8 mouse cellular contexts compared by ENCODE assay signal in genomic region chr14:8242388-8242920, GRCm38 (mm10). TPM values are rescaled to one million over a fixed set of nuclear protein-coding genes. Genes with fewer than 3 reads are reported as not detected.
A peak's percentile ranks its signal among the peaks of the same experiment; 100 is the strongest.
DNase-seq lines count a peak whose midpoint lies in the region; ATAC-seq and TF ChIP-seq lines count a peak whose summit lies in the region.

No protein-coding gene starts in this region.

- no peak overlapping the region for H3K4me2 ChIP-seq in intestine, embryonic 15.5 days (replicated peaks)
- no peak overlapping the region for H3K4me2 ChIP-seq in limb, embryonic 14.5 days (replicated peaks; ENCODE audit: low read depth, low read length, severe bottlenecking)
- no peak overlapping the region for H3K4me2 ChIP-seq in neural tube, embryonic 11.5 days (ENCODE audit: low read depth)

- no peaks in the 10 kb centered on the region for H3K9me3 ChIP-seq in forebrain, embryonic 10.5 days
- no peaks in the 10 kb centered on the region for H3K9me3 ChIP-seq in intestine, embryonic 15.5 days
- no peaks in the 10 kb centered on the region for H3K9me3 ChIP-seq in limb, embryonic 14.5 days (ENCODE audit: control insufficient read depth, low read length)
- no peaks in the 10 kb centered on the region for H3K9me3 ChIP-seq in neural tube, embryonic 11.5 days (ENCODE audit: control insufficient read depth, low read length)

- no peaks in the 10 kb centered on the region for H3K27me3 ChIP-seq in forebrain, embryonic 10.5 days (ENCODE audit: poor library complexity, severe bottlenecking)
- H3K27me3 ChIP-seq in intestine, embryonic 15.5 days (replicated peaks) = no peaks in the 10 kb centered on the region
- no peaks in the 10 kb centered on the region for H3K27me3 ChIP-seq in limb, embryonic 14.5 days (ENCODE audit: control insufficient read depth, insufficient read depth, low read length)
- H3K27me3 ChIP-seq in neural tube, embryonic 11.5 days (ENCODE audit: control insufficient read depth, insufficient read depth, low read length) = no peaks in the 10 kb centered on the region

- H3K4me3 ChIP-seq in forebrain, embryonic 10.5 days = no peak overlapping the region
- H3K4me3 ChIP-seq in intestine, embryonic 15.5 days (replicated peaks) = no peak overlapping the region
- no peak overlapping the region for H3K4me3 ChIP-seq in limb, embryonic 14.5 days (replicated peaks; ENCODE audit: low read length)
- H3K4me3 ChIP-seq in neural tube, embryonic 11.5 days (ENCODE audit: low read depth, low read length) = no peak overlapping the region

- WGBS in forebrain, embryonic 10.5 days = 55% methylated on average over 5 of the region's 5 CpGs
- 61% methylated on average over 5 of the region's 5 CpGs for WGBS in intestine, embryonic 15.5 days
- WGBS in limb, embryonic 14.5 days = 59% methylated on average over 5 of the region's 5 CpGs
- WGBS in neural tube, embryonic 11.5 days = 52% methylated on average over 5 of the region's 5 CpGs

- ATAC-seq in intestine, embryonic 15.5 days = peak; percentile 73
- no peak for ATAC-seq in limb, embryonic 14.5 days (ENCODE audit: low FRiP score, low read depth)
- ATAC-seq in neural tube, embryonic 11.5 days (ENCODE audit: insufficient read depth, low FRiP score, low TSS enrichment) = peak; percentile 35; the same call in 1 of the 2 replicates

- no peak for TF ChIP-seq POLR2A in limb, embryonic 14.5 days (IDR thresholded peaks at IDR 0.05; ENCODE audit: borderline replicate concordance, extremely low read depth, insufficient read depth, insufficient read length)

- peak overlapping the region; percentile 53; the same call in 1 of the 2 replicates for H3K27ac ChIP-seq in forebrain, embryonic 10.5 days
- no peak overlapping the region for H3K27ac ChIP-seq in intestine, embryonic 15.5 days
- H3K27ac ChIP-seq in limb, embryonic 14.5 days (replicated peaks; ENCODE audit: low read depth, low read length) = no peak overlapping the region
- H3K27ac ChIP-seq in neural tube, embryonic 11.5 days (ENCODE audit: low read depth, low read length) = no peak overlapping the region

- H3K4me1 ChIP-seq in forebrain, embryonic 10.5 days = peaks cover 12% of the 10 kb centered on the region
- 0 out of 2 replicates have a peak, but pooled peaks cover 3% of the 10 kb centered on the region for H3K4me1 ChIP-seq in intestine, embryonic 15.5 days (replicated peaks)
- H3K4me1 ChIP-seq in limb, embryonic 14.5 days (ENCODE audit: control insufficient read depth, insufficient read depth, low read length) = no peaks in the 10 kb centered on the region
- no peaks in the 10 kb centered on the region for H3K4me1 ChIP-seq in neural tube, embryonic 11.5 days (ENCODE audit: control insufficient read depth, insufficient read depth, low read length)

- DNase-seq in adrenal gland, postnatal 14 days = peak; percentile 43
- no peak for DNase-seq in adrenal gland, adult 8-10 months
- DNase-seq in brain, adult 2 months (ENCODE audit: low read depth, low spot score) = peak; percentile 78
- DNase-seq in forebrain, embryonic 10.5 days (ENCODE audit: extremely low spot score, low spot score) = peak; percentile 36
- peak; percentile 41 for DNase-seq in limb, embryonic 14.5 days (ENCODE audit: low spot score)
- peak; percentile 32 for DNase-seq in neural tube, embryonic 11.5 days (ENCODE audit: low spot score)
- no peak for DNase-seq in gastrocnemius, adult 8-10 months (ENCODE audit: low spot score in 2 of 2)

- H3K9ac ChIP-seq in intestine, embryonic 15.5 days = no peak overlapping the region
- H3K9ac ChIP-seq in limb, embryonic 14.5 days (ENCODE audit: low read depth, low read length, severe bottlenecking) = no peak overlapping the region
- no peak overlapping the region for H3K9ac ChIP-seq in neural tube, embryonic 11.5 days (ENCODE audit: low read length)

- no peaks in the 10 kb centered on the region for H3K36me3 ChIP-seq in forebrain, embryonic 10.5 days (replicated peaks)
- no peaks in the 10 kb centered on the region for H3K36me3 ChIP-seq in intestine, embryonic 15.5 days
- H3K36me3 ChIP-seq in limb, embryonic 14.5 days (ENCODE audit: control insufficient read depth, insufficient read depth, low read length) = no peaks in the 10 kb centered on the region
- H3K36me3 ChIP-seq in neural tube, embryonic 11.5 days (ENCODE audit: control insufficient read depth, insufficient read depth, low read length) = no peaks in the 10 kb centered on the region

RNA-seq across cellular contexts. Expression of gene Acox2, which starts 16.7 kb away (rescaled TPM):
- 2.2 and 30.4 TPM in 2 replicates for total RNA-seq in adrenal gland, postnatal 14 days (2021)
- total RNA-seq in adrenal gland, adult 8-10 months (2022) = under 1 TPM in 3 of 4 experiments, not detected in 1; 0.21 to 0.46 (median 0.26) TPM
- polyA plus RNA-seq in forebrain, embryonic 10.5 days (2016; fragmentation: Nextera tagmentation; extraction: Ambion mirVana) = not detected in 2 replicates
- 0.88 and 0.91 TPM in 2 replicates for polyA plus RNA-seq in intestine, embryonic 15.5 days (2015; fragmentation: Nextera tagmentation; extraction: Ambion mirVana)
- 0.05 and 0.41 TPM in 2 replicates for polyA plus RNA-seq in limb, embryonic 14.5 days (2012; rRNA removed)
- polyA plus RNA-seq in limb, embryonic 14.5 days (2014; fragmentation: Nextera tagmentation; extraction: Ambion mirVana) = not detected in 2 replicates
- 0.20 TPM in 1 of 2 replicates, not detected in the other for polyA plus RNA-seq in neural tube, embryonic 11.5 days (2014; fragmentation: Nextera tagmentation; extraction: Ambion mirVana)
- total RNA-seq in gastrocnemius, adult 8-10 months (2022) = under 1 TPM in 2 of 4 experiments, not detected in 2; 0.56 to 0.99 TPM

RNA-seq across cellular contexts. Expression of gene Kctd6, which starts 28.5 kb away (rescaled TPM):
- total RNA-seq in adrenal gland, postnatal 14 days (2021) = 12.3 and 15.4 TPM in 2 replicates
- total RNA-seq in adrenal gland, adult 8-10 months (2022) = 10 to 100 TPM; 15.1 to 22.2 (median 18.1) TPM
- 2.8 and 3.1 TPM in 2 replicates for polyA plus RNA-seq in forebrain, embryonic 10.5 days (2016; fragmentation: Nextera tagmentation; extraction: Ambion mirVana)
- 11.2 and 12.4 TPM in 2 replicates for polyA plus RNA-seq in intestine, embryonic 15.5 days (2015; fragmentation: Nextera tagmentation; extraction: Ambion mirVana)
- polyA plus RNA-seq in limb, embryonic 14.5 days (2012; rRNA removed) = 11.2 and 12.3 TPM in 2 replicates
- polyA plus RNA-seq in limb, embryonic 14.5 days (2014; fragmentation: Nextera tagmentation; extraction: Ambion mirVana) = 15.8 and 19.5 TPM in 2 replicates
- 15.5 and 17.8 TPM in 2 replicates for polyA plus RNA-seq in neural tube, embryonic 11.5 days (2014; fragmentation: Nextera tagmentation; extraction: Ambion mirVana)
- total RNA-seq in gastrocnemius, adult 8-10 months (2022) = 10 to 100 TPM in 1 of 4 experiments, 1 to 10 TPM in 3; 7.7 to 10.4 (median 8.2) TPM

Comparison
In these comparisons a context has a peak if more than half of its experiments do, and no peak if none do; other contexts are left out.
1. DNase-seq: peak in adrenal gland, postnatal 14 days (single experiment), brain, adult 2 months (single experiment), forebrain, embryonic 10.5 days (single experiment), limb, embryonic 14.5 days (single experiment) and neural tube, embryonic 11.5 days (single experiment); none in adrenal gland, adult 8-10 months (single experiment) and gastrocnemius, adult 8-10 months (0 of 2).